Mouse (Mus musculus): ENCODE results near the gene Cbx4.
"Not testable (repeated sequence)": the region's sequence is repeated elsewhere in the genome, so short reads cannot be mapped to it uniquely, and the experiment has no call there.

Gene Cbx4

DNA sequence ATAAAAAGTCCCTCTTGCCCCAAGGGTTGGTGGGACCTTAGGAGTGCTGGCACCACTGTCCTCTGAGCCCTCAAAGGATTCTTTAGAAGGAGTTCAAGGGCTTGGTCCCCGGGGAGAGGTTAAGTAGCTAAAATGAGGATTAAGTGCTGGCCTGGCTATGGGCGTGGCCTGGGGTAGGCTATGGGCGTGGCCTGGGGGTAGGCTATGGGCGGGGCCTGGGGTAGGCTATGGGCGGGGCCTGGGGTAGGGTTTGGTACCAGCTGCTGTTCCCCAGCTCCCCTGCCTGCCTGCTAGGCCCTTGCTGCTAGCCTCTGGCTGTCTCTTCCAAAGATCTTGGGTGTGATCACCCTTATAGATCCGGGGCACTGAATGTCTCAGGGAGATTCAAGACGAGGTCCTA lies 25.3 kb upstream of the Cbx4 start:
- no peak for DNase-seq (ENCODE audit: low spot score in 2 of 2)

GRCm38 (mm10) chr11:119109415-119110071 lies 23.5 kb upstream of the Cbx4 start:
- no peak for DNase-seq (ENCODE audit: low spot score in 2 of 2)

DNA sequence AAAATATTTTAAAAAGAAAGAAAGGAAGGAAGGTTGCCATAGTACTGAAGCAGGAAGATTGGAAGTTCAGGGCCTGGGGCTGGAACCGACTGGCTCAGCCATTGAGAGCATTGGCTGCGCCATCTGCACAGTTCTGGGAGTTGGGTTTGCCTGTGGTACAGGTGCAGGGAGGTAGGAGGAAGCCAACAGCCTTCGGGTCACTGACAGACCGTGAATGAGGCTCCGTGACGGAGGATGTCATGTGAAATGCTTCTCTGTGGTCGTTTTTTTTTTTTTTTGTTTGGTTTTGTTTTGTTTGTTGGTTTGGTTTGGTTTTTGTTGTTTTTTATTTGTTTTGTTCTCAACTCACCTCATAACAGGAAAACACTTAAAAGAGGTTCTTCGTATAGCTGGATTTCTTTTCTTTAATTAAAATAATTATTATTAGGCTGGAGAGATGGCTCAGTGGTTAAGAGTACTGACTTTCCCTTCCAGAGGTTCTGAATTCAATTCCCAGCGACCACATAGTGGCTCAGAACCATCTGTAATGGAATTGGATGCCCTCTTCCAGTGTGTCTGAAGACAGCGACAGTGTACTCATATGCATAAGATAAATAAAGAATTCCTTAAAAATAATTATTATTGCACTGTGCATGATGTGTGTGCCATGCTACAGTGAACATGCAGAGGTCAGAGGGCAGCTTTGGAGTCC lies 22.7 kb upstream of the Cbx4 start:
- DNase-seq (ENCODE audit: low spot score in 2 of 2), result no peak

GRCm38 (mm10) chr11:119106289-119106688 lies 20.3 kb upstream of the Cbx4 start:
- DNase-seq (ENCODE audit: low spot score in 2 of 2), result no peak

DNA sequence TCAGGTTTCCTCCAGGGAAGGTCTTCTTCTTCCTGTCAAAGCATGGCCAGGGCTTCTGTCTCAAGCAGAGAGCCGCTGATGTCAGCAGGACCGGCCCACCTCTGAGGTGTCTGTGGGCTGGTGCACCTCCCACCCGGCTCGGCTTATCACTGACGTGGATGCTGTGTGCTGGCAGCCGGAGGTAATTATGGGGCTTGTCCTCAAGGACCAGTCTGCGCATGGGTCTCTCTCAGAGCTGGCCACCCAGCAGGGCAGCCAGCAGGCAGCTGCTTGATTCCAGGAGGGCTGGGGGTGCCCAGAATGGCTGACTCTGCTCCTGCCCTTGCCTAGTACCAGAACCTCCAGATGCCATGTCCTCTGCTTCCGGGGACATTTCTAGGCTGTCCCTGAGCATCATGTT lies 19.7 kb upstream of the Cbx4 start:
- no peak for DNase-seq (ENCODE audit: low spot score in 2 of 2)

DNA sequence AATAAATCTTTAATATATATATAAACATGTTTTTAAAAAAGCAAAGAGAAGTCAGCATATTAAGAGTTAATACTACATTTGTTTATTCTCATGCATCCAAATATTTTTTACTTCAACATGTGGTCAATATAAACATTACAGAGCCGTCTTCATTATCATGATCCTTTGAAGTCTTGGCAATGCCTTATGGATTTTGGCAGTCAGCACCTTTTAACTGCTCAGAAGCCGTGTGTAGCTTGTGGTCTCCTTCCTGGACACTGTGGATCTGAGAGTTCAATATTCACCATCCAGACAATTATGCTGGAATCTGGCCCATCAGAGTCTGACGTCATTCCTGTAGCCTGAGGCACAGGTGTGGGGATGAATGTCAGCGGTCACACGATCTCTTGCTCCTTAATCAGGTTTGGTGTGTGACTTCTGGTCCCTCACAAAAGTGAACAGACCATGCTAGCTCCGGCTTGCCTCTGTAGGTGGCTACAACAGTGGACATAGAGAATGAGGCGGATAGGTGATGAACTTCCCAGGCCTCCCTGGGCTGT lies 19.1 kb upstream of the Cbx4 start:
- DNase-seq (ENCODE audit: low spot score in 2 of 2), result no peak

GRCm38 (mm10) chr11:119103991-119104390 lies 18.0 kb upstream of the Cbx4 start:
- DNase-seq (ENCODE audit: low spot score in 2 of 2), result no peak

DNA sequence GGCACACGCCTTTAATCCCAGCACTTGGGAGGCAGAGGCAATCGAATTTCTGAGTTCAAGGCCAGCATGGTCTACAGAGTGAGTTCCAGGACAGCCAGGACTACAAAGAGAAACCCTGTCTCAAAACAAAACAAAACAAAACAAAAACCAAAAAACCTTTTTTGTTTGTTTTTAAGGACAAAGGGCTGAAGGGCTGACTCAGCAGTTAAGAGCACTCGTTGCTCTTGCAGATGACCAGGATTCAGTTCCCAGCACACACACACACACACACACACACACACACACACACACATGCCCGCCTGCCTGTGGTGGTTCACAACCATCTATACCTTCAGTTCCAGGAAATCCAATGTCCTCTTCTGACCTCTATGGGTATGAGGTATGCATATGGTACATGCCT lies 14.3 kb upstream of the Cbx4 start:
- DNase-seq (ENCODE audit: low spot score in 2 of 2), result not testable (repeated sequence)

GRCm38 (mm10) chr11:119098202-119098601 lies 12.2 kb upstream of the Cbx4 start:
- no peak for DNase-seq (ENCODE audit: low spot score in 2 of 2)

DNA sequence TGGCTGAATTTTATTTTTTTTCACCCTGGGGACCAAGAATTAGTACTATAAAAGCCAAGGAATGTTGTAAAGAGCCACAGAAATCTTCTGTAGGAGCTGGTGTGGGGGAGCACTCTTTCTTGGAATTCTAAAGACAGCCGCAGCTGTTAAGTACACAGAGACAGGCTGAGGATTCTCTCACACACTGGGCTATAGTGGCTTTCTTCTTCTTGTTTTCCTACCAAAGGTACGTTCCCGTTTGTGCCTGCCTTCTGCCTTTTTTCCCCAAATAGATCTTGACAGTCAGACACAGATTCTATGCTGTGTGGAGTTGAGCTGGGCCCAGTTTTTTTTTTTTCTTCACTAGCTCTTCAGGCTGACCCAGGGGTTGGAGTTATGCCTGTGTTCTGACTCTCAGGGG lies 9.4 kb upstream of the Cbx4 start:
- DNase-seq (ENCODE audit: low spot score in 2 of 2), result no peak

- no peak for DNase-seq (ENCODE audit: low spot score in 2 of 2)
Measured at GRCm38 (mm10) chr11:119093322-119093721, 7.3 kb upstream of the Cbx4 start.

DNA sequence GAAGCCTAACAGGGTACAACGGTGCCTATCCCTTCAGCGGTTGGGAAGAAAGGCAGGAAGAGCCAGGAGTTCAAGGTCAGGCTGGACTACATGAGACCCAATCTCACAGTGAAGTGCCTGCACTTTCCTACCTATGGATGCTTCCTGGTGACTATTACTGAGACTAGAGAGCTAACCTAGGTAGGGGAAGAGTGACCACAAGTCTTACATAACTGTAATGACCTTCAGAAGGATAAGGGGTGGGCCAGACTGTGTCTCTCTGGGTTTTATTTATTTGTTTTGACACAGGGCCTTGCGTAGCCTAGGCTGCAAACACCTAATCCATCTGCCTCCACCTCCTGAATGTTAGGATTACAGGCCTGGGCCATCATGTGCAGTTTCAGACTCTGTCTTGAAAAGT lies 6.3 kb upstream of the Cbx4 start:
- DNase-seq (ENCODE audit: low spot score in 2 of 2), result no peak

DNA sequence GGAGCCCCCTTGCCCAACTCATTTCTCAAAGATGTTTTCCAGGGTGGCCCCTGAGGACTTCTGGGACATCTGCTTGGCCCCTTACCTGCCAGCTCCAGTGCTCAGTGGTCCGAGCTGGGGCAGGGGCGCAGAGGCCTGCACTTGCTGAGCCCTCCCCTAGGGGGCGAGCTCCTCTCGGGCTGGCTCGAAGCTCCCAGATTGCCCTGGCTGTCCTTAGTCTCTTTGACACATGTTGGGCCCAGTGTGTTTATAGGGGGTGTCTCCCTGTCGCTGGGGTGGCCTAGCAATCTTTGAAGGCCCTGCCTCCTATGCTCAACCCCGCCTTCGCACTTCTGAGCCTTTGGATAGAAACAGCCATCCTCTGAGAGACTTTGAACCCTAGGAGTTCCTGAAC lies 5.6 kb upstream of the Cbx4 start:
- peak; percentile 29 to 39 for DNase-seq (ENCODE audit: low spot score in 2 of 2)

DNA sequence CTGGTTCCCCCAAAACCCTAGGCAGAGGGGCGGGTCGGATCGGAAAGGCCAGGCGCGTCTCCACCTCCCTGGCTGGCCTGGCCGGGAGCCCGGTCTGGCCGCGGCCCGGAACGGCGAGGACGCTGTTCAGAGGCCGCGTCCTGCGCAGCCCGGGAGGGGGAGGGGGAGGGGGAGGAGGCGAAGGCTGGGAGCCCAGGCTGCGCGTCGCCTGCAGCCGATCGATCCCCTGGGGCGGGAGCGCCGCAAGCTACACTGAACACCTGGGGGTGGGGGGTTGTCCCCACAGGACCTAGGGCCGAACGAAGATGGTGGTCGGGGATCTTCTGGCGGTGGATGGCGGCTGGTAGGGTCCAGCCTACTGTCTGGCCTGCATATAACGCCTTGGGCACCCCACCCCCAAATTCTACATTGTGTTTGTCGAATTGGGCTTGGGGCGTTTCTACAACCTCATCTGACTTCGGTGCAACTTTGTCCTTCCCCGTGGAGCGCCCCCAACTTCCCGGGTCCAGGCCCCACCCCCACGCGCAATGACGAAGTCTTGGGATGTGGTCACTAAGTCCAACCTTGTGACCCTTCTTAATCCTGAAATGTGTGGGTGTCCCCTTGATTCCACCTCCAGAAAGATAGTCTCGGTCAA lies 5.1 kb upstream of the Cbx4 start:
- DNase-seq (ENCODE audit: low spot score in 2 of 2), result peak; percentile 53 to 72

GRCm38 (mm10) chr11:119090076-119090960 lies 4.3 kb upstream of the Cbx4 start:
- DNase-seq (ENCODE audit: low spot score in 2 of 2), result peak; percentile 15 to 26

DNA sequence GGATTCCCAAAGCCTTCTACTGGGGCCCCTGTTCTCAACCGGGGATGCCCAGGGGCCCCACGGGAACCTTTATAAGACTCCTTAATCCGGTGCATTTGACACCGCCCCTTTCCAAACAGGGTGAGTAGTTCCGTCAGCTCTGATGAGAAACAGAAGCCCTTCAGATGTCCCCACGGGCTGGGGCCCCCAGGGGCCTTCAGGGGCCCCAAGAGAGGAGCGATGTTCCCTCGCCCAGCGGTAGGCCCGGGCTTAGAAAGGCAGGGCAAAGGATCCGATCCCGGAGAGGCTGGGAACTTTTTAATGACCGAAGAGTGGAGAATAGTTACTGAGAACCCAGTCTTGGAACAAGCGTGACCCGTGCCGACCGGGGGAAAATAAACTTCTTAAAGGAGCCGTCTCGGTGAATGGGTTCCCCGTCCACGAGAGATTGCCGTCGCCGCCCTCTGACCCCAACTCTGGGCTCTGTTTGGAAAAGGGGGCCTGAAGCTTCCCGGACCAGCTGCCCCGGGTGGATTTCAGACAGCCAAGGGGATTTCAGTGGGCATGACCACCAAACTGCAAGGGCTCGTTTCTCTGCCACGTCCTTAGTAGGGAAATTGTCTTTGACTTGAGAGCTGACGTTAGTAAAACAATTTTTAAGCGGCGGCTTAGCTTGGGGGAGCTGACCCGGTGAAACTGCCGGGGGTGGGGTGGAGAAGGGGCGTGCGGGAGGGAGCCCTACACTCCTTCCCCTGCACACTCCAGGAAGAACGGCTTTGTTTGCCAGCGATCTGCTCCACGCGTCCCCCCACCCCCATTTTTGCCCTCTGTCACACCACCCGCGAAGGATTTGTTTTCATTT lies 3.4 kb upstream of the Cbx4 start:
- peak in 1 of 2 experiments; percentile 9 for DNase-seq (ENCODE audit: low spot score in 2 of 2)

DNA sequence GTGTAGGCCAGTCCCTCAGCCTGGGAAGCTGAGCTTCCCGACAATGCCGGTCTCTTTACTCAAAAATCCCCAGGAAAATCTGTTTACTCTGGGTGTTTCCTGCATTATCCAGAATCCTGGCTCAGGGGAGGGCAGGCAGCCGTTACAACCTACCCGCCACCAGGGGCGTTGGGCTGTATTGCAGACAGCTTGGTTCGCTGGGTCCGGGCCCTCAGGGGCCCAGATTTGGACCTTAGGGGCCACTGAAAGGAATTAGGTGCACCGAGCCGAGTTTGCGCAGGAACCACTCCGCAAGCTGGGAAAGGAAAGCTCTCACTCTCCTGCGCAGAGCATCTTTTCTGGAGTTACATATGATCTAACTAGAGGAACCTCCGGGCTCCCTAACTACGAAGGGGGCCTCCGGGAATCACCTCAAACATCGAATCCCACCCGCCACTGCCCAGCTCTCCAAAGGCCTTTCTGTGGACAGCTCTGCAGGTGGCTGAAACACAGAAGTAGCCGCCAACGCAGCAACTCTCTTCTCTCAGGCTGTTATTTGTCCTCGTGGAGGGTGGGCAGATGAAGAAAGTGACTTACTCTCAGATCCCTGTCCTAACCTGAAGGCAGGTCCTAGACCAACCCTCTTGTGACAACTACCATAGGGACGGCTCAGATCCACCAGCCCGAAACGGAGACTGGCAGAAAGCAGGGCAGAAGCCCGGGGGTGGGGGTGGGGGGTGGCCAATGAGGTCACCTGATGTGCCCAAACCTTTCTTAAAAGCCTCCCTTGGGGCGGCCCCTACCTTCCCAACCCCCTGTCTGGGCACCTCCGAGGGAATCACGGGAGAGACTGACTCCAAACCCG lies 2.6 kb upstream of the Cbx4 start:
- DNase-seq (ENCODE audit: low spot score in 2 of 2), result peak in 1 of 2 experiments; percentile 22

- peak; percentile 60 to 79 for DNase-seq (ENCODE audit: low spot score in 2 of 2)
Measured at GRCm38 (mm10) chr11:119087301-119088082, 1.5 kb upstream of the Cbx4 start.
